Mouse (Mus musculus): ENCODE data around the gene E130208F15Rik. TPM values are rescaled to one million over a fixed set of nuclear protein-coding genes. Genes with fewer than 3 reads are reported as not detected.

E130208F15Rik gene
- polyA plus RNA-seq, 1 experiment from 2014 or later = not detected

GRCm38 (mm10) chr7:30325364-30325763 is 3.8 kb downstream of the E130208F15Rik start:
- H3K4me1 ChIP-seq (ENCODE audit: control insufficient read depth, insufficient read depth, low read length) = peaks cover 12% of the 10 kb centered on the region; the same call in 1 of the 2 replicates
- no peak overlapping the region for H3K4me3 ChIP-seq (replicated peaks; ENCODE audit: low read depth, low read length)
- DNase-seq (peak; percentile 41), ATAC-seq (ENCODE audit: low FRiP score, low TSS enrichment) (no peak)
- H3K27me3 ChIP-seq (ENCODE audit: control insufficient read depth, insufficient read depth, low read length) = no peaks in the 10 kb centered on the region
- H3K4me2 ChIP-seq (ENCODE audit: low read length) = no peak overlapping the region
- no peak overlapping the region for H3K27ac ChIP-seq (replicated peaks; ENCODE audit: low read depth, low read length)
- H3K36me3 ChIP-seq (ENCODE audit: control insufficient read depth, insufficient read depth, low read length) = no peaks in the 10 kb centered on the region
- H3K9me3 ChIP-seq (ENCODE audit: control insufficient read depth, low read length) = peaks cover 4% of the 10 kb centered on the region; the same call in 1 of the 2 replicates
- 35% methylated on average over 2 of the region's 2 CpGs for WGBS
- H3K9ac ChIP-seq (replicated peaks; ENCODE audit: low read length) = no peak overlapping the region

- H3K9me3 ChIP-seq (ENCODE audit: control insufficient read depth, low read length) = peaks cover 4% of the 10 kb centered on the region; the same call in 1 of the 2 replicates
- no peak overlapping the region for H3K4me2 ChIP-seq (ENCODE audit: low read length)
- peaks cover 7% of the 10 kb centered on the region; the same call in 1 of the 2 replicates for H3K4me1 ChIP-seq (ENCODE audit: control insufficient read depth, insufficient read depth, low read length)
- no peak overlapping the region for H3K27ac ChIP-seq (replicated peaks; ENCODE audit: low read depth, low read length)
- no peaks in the 10 kb centered on the region for H3K27me3 ChIP-seq (ENCODE audit: control insufficient read depth, insufficient read depth, low read length)
- H3K36me3 ChIP-seq (ENCODE audit: control insufficient read depth, insufficient read depth, low read length) = no peaks in the 10 kb centered on the region
- DNase-seq (no peak), ATAC-seq (ENCODE audit: low FRiP score, low TSS enrichment) (no peak)
- H3K4me3 ChIP-seq (replicated peaks; ENCODE audit: low read depth, low read length) = no peak overlapping the region
- no peak overlapping the region for H3K9ac ChIP-seq (replicated peaks; ENCODE audit: low read length)
These were observed 4.9 kb downstream of the E130208F15Rik start for GRCm38 (mm10) chr7:30326427-30326826.

DNA sequence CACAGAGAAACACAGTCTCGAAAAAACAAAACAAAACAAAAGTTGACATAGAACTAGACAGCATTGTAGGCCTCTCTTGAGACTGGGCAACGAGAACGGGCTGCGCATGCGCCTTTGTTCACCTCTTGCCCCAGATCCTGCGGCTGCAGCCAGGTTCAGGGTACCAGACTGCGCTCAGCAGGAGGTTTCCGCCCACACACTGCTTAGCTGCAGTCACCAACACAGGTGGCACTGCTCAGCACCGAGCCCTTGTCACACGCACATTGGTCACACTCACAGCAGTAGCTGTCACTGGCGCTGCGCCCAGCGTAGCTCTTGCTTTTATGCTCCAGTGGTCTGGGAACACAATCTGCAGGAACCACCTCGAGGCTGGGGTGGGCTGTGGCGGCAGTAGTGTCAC is 5.6 kb downstream of the E130208F15Rik start:
- 54% methylated on average over 15 of the region's 15 CpGs for WGBS
- H3K9ac ChIP-seq (replicated peaks; ENCODE audit: low read length) = no peak overlapping the region
- H3K27ac ChIP-seq (replicated peaks; ENCODE audit: low read depth, low read length) = no peak overlapping the region

DNA sequence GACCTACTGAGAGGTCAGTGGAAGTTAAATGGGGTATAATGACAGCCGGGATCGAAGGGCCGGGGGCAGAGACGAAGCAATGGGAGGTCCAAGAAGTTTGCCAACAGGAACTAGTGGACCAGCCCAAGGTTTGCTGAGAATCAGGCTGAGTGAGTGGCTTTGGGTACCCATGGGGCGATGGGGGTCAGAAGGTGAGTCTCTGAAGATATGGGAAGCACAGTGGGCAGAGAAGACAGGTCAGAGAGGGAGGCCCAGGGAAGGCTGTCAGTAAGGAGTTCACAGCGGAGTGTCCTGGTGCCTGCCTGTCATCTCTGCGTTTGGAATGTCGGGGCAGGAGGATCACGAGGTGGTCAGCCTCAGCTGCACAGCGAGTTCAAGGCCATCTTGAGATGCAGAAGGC is 6.8 kb downstream of the E130208F15Rik start:
- Histone ChIP-seq H3K36me3 (ENCODE audit: control insufficient read depth, insufficient read depth, low read length) (no peaks in the 10 kb centered on the region), H3K4me1 (ENCODE audit: control insufficient read depth, insufficient read depth, low read length) (no peaks in the 10 kb centered on the region), H3K9ac (replicated peaks; ENCODE audit: low read length) (no peak overlapping the region), H3K4me2 (ENCODE audit: low read length) (no peak overlapping the region), H3K27ac (replicated peaks; ENCODE audit: low read depth, low read length) (no peak overlapping the region), H3K4me3 (replicated peaks; ENCODE audit: low read depth, low read length) (no peak overlapping the region), H3K27me3 (ENCODE audit: control insufficient read depth, insufficient read depth, low read length) (no peaks in the 10 kb centered on the region), H3K9me3 (ENCODE audit: control insufficient read depth, low read length) (peaks cover 4% of the 10 kb centered on the region; the same call in 1 of the 2 replicates)
- DNase-seq (no peak), ATAC-seq (ENCODE audit: low FRiP score, low TSS enrichment) (no peak)
- 64% methylated on average over 10 of the region's 10 CpGs for WGBS

More for the DNA sequence above, 5.6 kb downstream of the E130208F15Rik start:
- DNase-seq = peak; percentile 28
- no peaks in the 10 kb centered on the region for H3K36me3 ChIP-seq (ENCODE audit: control insufficient read depth, insufficient read depth, low read length)
- H3K4me1 ChIP-seq (ENCODE audit: control insufficient read depth, insufficient read depth, low read length) = peaks cover 5% of the 10 kb centered on the region; the same call in 1 of the 2 replicates
- no peak overlapping the region for H3K4me2 ChIP-seq (ENCODE audit: low read length)
- ATAC-seq (ENCODE audit: low FRiP score, low TSS enrichment) = no peak
- H3K9me3 ChIP-seq (ENCODE audit: control insufficient read depth, low read length) = peaks cover 4% of the 10 kb centered on the region; the same call in 1 of the 2 replicates
- no peak overlapping the region for H3K4me3 ChIP-seq (replicated peaks; ENCODE audit: low read depth, low read length)
- no peaks in the 10 kb centered on the region for H3K27me3 ChIP-seq (ENCODE audit: control insufficient read depth, insufficient read depth, low read length)

DNA sequence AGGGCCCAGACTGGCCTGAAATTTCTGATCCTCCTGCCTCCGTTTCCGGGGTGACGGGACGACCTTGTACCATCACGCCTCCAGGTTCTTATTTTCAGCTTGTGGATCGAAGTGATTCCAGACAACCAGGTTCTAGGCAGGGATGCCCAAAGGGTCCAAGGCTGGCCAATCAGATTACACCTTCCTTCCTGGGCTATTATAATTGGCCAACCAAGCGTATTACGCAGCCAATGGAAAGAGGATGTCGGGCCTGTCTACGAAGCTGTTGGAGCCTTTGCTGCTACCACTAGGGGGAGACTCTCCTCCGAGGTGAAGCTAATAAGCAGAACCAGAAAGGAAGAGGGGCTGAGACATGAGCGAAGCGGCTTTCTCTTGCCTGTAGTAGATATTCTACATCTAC is 10.3 kb downstream of the E130208F15Rik start:
- Histone ChIP-seq H3K36me3 (ENCODE audit: control insufficient read depth, insufficient read depth, low read length) (no peaks in the 10 kb centered on the region), H3K4me3 (replicated peaks; ENCODE audit: low read depth, low read length) (0 out of 2 replicates have a peak overlapping the region, but pooled peaks have one; percentile 1), H3K27ac (replicated peaks; ENCODE audit: low read depth, low read length) (0 out of 2 replicates have a peak overlapping the region, but pooled peaks have one; percentile 10), H3K4me2 (ENCODE audit: low read length) (peak overlapping the region; percentile 39), H3K4me1 (ENCODE audit: control insufficient read depth, insufficient read depth, low read length) (no peaks in the 10 kb centered on the region), H3K9me3 (ENCODE audit: control insufficient read depth, low read length) (no peaks in the 10 kb centered on the region), H3K27me3 (ENCODE audit: control insufficient read depth, insufficient read depth, low read length) (peaks cover 18% of the 10 kb centered on the region), H3K9ac (replicated peaks; ENCODE audit: low read length) (no peak overlapping the region)
- WGBS = 2% methylated on average over 13 of the region's 13 CpGs
- ATAC-seq (ENCODE audit: low FRiP score, low TSS enrichment) (peak; percentile 93), DNase-seq (peak; percentile 97)

DNA sequence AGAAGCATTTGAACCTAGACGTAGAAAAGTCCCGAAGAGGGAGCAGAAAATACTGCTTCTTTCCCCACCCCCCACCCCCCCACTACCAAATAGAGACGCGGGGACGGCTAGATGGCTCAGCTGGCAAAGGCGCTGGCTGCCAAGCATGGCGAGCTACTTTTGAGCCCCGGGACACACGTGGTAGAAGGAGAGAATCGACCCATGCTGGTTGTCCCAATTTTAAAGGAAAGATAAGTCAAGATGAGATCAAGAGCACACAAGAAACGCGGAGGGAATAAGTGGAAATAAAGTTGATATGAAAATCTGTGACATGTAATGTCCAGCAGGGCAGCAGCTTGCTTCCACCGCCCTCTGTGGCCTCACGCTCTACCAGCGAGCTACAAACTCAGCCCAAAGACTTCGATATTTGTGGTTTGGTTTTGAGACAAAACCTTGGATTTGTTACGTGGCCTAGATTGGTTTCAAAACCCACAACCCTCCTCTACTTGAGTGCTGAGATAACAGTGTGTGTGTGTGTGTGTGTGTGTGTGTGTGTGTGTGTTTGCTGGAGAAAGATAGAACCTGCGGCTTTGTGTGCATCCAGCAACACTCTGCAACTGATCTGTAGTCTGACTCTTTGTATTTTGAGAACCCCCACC is 11.2 kb downstream of the E130208F15Rik start:
- Histone ChIP-seq H3K4me3 (replicated peaks; ENCODE audit: low read depth, low read length) (no peak overlapping the region), H3K4me1 (ENCODE audit: control insufficient read depth, insufficient read depth, low read length) (no peaks in the 10 kb centered on the region), H3K27me3 (ENCODE audit: control insufficient read depth, insufficient read depth, low read length) (peaks cover 18% of the 10 kb centered on the region), H3K27ac (replicated peaks; ENCODE audit: low read depth, low read length) (no peak overlapping the region), H3K9me3 (ENCODE audit: control insufficient read depth, low read length) (no peaks in the 10 kb centered on the region), H3K36me3 (ENCODE audit: control insufficient read depth, insufficient read depth, low read length) (no peaks in the 10 kb centered on the region), H3K4me2 (ENCODE audit: low read length) (peak overlapping the region; percentile 39; the same call in 1 of the 2 replicates), H3K9ac (replicated peaks; ENCODE audit: low read length) (no peak overlapping the region)
- ATAC-seq (ENCODE audit: low FRiP score, low TSS enrichment) (no peak), DNase-seq (no peak)
- 64% methylated on average over 18 of the region's 18 CpGs for WGBS

DNA sequence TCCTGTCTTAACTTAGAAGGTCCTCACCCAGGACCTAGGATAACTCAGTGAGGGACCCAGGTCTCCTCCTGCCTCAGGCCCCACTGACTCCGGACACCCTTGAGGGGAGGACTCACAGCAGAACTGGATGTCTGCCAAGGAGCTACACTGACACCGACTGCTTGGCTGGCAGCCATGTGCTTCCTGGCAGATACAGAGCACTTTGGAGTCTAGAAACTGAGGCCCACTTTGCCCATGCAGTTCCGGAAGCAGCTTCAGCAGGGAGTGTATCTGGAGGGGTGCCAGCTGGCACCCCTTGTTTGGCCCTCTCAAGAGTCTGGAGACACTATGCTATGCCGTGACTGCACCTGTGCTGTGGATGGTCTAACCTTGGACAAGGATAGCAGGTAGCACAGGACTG is 11.9 kb downstream of the E130208F15Rik start:
- Histone ChIP-seq H3K9ac (replicated peaks; ENCODE audit: low read length) (no peak overlapping the region), H3K4me2 (ENCODE audit: low read length) (no peak overlapping the region), H3K4me3 (replicated peaks; ENCODE audit: low read depth, low read length) (no peak overlapping the region), H3K4me1 (ENCODE audit: control insufficient read depth, insufficient read depth, low read length) (no peaks in the 10 kb centered on the region), H3K36me3 (ENCODE audit: control insufficient read depth, insufficient read depth, low read length) (no peaks in the 10 kb centered on the region), H3K9me3 (ENCODE audit: control insufficient read depth, low read length) (no peaks in the 10 kb centered on the region), H3K27me3 (ENCODE audit: control insufficient read depth, insufficient read depth, low read length) (peaks cover 18% of the 10 kb centered on the region), H3K27ac (replicated peaks; ENCODE audit: low read depth, low read length) (no peak overlapping the region)
- ATAC-seq (ENCODE audit: low FRiP score, low TSS enrichment) = no peak
- 50% methylated on average over 4 of the region's 4 CpGs for WGBS
- DNase-seq = peak; percentile 82

DNA sequence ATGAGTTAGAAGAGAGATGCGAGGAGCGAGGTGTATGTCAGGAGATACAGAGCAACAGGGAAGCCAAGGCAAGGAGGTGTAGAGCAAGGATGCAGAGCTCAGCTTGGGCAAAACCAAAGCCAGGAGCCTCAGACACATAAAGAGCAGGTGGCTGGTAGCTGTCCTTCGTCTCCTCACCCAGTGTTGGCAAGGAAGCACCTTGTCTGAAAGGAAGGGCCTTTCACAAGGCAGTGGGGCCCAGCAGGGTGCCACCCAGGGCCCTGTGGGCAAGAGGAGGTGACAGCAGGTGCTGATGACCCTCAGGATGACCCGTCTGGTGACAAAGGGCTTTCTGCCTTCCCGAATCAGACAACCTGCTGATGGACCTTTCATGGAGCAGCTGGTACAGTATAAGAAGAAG is 13.0 kb downstream of the E130208F15Rik start:
- 63% methylated on average over 5 of the region's 5 CpGs for WGBS
- Histone ChIP-seq H3K9ac (replicated peaks; ENCODE audit: low read length) (no peak overlapping the region), H3K27me3 (ENCODE audit: control insufficient read depth, insufficient read depth, low read length) (peaks cover 18% of the 10 kb centered on the region), H3K9me3 (ENCODE audit: control insufficient read depth, low read length) (no peaks in the 10 kb centered on the region), H3K27ac (replicated peaks; ENCODE audit: low read depth, low read length) (no peak overlapping the region), H3K4me2 (ENCODE audit: low read length) (no peak overlapping the region), H3K4me1 (ENCODE audit: control insufficient read depth, insufficient read depth, low read length) (no peaks in the 10 kb centered on the region), H3K4me3 (replicated peaks; ENCODE audit: low read depth, low read length) (no peak overlapping the region), H3K36me3 (ENCODE audit: control insufficient read depth, insufficient read depth, low read length) (no peaks in the 10 kb centered on the region)
- ATAC-seq (ENCODE audit: low FRiP score, low TSS enrichment) = no peak
- no peak for DNase-seq

DNA sequence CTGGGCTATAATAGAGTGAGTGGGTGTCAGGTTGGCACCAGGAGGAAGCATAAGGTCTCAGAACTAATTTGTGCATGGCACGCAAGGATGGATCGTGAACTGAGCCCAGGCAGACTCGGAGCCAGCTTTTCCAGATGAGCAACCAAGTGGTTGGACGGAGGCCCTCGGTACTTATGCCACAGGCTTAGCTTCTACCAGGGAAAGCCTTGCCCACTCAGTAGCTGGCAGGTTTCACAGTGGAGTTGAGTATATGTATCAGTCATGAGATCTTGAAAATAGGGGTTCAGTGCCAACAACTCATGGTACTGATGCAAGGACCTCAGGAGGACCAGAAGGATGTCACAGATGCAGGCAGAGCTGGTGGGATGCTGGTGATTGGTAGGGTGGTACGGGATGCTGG is 14.1 kb downstream of the E130208F15Rik start:
- H3K36me3 ChIP-seq (ENCODE audit: control insufficient read depth, insufficient read depth, low read length) = no peaks in the 10 kb centered on the region
- ATAC-seq (ENCODE audit: low FRiP score, low TSS enrichment) (no peak), DNase-seq (no peak)
- H3K4me1 ChIP-seq (ENCODE audit: control insufficient read depth, insufficient read depth, low read length) = no peaks in the 10 kb centered on the region
- H3K27ac ChIP-seq (replicated peaks; ENCODE audit: low read depth, low read length) = no peak overlapping the region
- 79% methylated on average over 6 of the region's 6 CpGs for WGBS
- no peak overlapping the region for H3K9ac ChIP-seq (replicated peaks; ENCODE audit: low read length)
- H3K4me3 ChIP-seq (replicated peaks; ENCODE audit: low read depth, low read length) = no peak overlapping the region
- peaks cover 18% of the 10 kb centered on the region for H3K27me3 ChIP-seq (ENCODE audit: control insufficient read depth, insufficient read depth, low read length)
- no peak overlapping the region for H3K4me2 ChIP-seq (ENCODE audit: low read length)
- no peaks in the 10 kb centered on the region for H3K9me3 ChIP-seq (ENCODE audit: control insufficient read depth, low read length)
